Mouse (Mus musculus) lung, adult 2 months (tissue): Measurements from ENCODE around the gene Scn8a.

ENCODE experiments used
- CTCF ChIP-seq: fragments of 200-500 bp; IDR thresholded peaks from 2 replicates; pipeline ENCODE4 v1.5.1; 2011; ENCODE audit warnings: mild to moderate bottlenecking, low read length, control low read depth; ENCODE audit not compliant: insufficient read depth
- POLR2A ChIP-seq: fragments of 200-500 bp; IDR thresholded peaks from 2 replicates; pipeline ENCODE4 v1.6.1; 2011; ENCODE audit warnings: low read depth, mild to moderate bottlenecking, control low read depth, low read length, borderline replicate concordance; ENCODE audit errors: extremely low read depth

GRCm38 (mm10) chr15:101052560-101053501 is 183.2 kb downstream of the Scn8a start:
- TF ChIP-seq CTCF (no peak), POLR2A (no peak)
